Mouse (Mus musculus) thymus, postnatal 10 days (tissue): ENCODE data around the gene Shbg.
A peak's percentile ranks its signal among the peaks of the same experiment; 100 is the strongest.

Experiments
- DNase-seq, 2 experiments: peaks; one replicate each; pipeline ENCODE4 v3.0.0; 2021; ENCODE audit warnings: low spot score in 2 of 2

Gene Shbg

DNA sequence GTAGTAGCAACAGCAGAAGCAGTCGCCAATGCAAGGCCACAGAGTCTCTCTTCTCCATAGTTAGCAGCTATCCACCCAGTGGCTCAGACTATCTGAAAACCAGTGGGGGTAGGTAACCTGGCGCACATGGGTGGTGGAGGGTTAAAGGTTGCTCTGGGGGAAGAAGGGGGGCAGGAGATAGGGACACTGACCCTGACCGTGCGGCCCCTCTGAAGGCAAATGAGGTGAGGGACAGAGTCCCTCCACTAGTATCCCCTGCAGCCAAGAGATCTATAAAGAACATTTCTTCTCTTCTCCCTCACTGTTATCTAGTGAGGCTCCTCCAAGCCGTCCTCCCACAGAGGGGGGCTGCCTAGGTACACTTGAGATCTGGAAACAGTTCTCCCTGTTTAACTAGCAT, at the start of gene Shbg:
TSS of gene Shbg (minus strand) at position 101 of the 400 bp plus-strand sequence.
- no peak for DNase-seq

GRCm38 (mm10) chr11:69666665-69667005, 48.9 kb upstream of the Shbg start:
- DNase-seq, result no peak

GRCm38 (mm10) chr11:69665961-69666664, 48.4 kb upstream of the Shbg start, which contains the start of gene Cd68:
Gene Cd68, minus strand, starts transcription at chr11:69666153.
- no peak for DNase-seq

- no peak for DNase-seq
Measured at GRCm38 (mm10) chr11:69665457-69665960, 47.8 kb upstream of the Shbg start.

DNA sequence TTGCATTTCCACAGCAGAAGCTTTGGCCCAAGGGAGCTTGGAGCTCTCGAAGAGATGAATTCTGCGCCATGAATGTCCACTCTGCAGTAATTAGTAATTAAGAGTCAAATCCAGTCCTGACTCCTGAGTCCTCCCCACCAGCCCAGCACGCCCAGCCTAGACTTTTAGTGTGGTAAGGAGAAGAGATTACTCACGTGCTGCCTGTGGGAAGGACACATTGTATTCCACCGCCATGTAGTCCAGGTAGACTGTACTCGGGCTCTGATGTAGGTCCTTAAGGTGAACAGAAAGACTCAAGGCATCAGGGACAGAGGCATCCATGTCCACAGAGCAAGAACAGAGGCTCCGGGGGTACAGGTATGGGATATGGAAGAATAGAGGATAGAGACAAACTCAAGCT, 47.1 kb upstream of the Shbg start:
- no peak for DNase-seq

GRCm38 (mm10) chr11:69663795-69664194, 46.1 kb upstream of the Shbg start:
- no peak for DNase-seq

GRCm38 (mm10) chr11:69662967-69663671, 45.4 kb upstream of the Shbg start:
- DNase-seq, result peak in 1 of 2 experiments; percentile 15

DNA sequence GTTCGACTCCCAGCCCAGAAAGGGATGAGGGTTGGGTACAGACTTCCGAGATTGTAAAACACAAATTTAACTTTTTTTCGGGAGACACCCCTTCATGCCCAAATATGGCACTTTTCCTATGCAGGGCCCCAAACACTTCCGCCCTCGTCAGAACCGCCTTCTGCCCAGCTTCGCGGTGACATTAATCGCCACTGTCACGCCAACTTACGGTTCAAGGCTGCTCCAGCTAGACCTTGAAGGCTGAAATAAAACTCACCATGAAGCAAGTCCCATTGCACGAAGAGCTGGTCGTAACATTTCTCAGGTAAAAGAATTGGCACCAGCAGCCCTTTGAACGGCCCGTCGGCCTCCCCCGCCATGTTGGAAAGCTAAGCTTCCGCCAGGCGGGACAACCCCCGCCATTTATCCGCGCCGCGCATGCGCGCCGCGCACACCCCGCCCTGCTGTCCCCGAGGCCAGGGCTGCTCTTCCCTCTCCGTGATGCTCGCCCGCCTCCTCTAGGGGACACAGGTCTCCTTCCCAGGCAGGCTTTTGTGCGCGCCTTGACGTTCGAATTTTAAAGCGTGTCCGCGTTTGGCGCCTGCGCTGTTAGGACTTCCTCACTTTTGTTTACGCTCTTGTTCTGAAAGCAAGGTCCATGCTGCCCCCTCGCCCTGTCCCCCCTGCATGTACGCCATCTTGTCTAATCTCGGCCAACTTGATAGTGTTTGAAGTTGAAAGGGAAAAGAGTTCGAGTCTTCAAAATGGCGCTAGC, 44.7 kb upstream of the Shbg start, which contains the start of gene Mpdu1:
TSS of gene Mpdu1 (minus strand) at position 430 of the 754 bp plus-strand sequence.
- peak; percentile 91 to 93 for DNase-seq

DNA sequence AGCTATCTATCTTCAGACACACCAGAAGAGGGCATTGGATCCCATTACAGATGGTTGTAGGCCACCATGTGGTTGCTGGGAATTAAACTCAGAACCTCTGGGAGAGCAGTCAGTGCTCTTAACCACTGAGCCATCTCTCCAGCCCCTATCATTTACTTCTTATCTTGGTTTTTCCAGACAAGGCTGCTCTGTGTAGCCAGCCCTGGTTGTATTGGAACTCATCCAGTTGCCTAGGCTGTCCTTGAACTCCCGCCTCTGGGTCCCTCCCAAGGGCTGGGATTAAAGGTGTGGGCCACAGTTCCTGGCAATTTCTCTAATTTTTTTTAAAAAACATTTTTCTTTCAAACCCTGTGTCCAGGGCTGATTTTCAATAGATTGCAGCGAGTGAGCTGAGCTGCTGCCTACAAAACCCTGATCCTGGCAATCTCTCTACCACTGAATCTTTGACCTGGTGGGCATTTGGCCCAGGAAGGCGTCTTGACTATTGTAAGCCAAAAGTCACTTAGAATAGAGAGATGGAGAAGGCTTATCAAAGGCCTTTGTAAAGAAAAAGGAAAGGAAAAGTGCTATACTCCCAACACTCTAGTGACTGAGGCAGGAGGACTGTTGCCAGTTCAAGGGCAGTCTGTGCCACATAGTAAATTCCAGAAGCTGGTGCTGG, 43.6 kb upstream of the Shbg start:
- DNase-seq, result no peak

- DNase-seq, result no peak
Measured at GRCm38 (mm10) chr11:69657462-69657881, 39.8 kb upstream of the Shbg start.

DNA sequence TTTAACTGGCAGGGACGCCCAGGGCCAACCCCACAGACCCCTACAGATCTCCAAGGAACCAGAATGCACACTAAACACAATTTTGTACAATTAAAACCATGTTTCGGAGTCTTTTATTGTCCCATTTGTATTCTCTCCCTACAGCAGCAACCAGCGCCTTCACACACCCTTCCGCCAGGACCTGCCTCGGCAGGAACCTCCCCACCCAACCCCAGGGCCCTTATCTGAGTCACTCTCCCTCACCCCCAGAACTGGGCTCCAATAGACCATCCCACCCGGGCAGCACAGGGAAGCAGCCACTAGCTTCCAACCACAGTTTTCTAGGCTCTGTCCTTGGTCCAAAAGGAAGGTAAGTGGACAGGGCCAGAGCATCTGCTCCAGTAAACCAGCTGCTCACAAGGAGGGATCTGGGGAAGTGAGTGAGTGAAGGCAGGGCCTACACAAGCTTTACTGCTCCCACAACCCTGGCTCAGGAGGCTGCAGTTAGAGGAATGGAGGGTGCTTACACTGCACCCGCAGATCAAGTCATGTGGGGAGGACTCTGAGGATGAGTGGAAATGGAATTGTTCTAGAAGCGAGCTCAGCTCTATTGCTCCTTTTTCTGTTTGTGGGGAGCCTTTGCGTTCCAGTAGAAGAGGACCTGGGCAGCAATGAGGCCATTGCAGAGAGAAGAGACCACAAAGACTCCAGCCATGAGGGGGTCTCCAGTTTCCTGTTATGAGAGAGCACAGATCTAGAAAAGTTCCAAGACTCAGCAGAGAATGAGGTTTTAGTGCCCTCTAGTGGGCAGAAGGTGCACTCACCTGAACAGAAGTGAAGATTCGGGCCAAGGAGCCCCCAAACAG, 39.1 kb upstream of the Shbg start:
- peak; percentile 40 to 73 for DNase-seq

GRCm38 (mm10) chr11:69656065-69656455, 38.4 kb upstream of the Shbg start:
- no peak for DNase-seq

- DNase-seq, result no peak
Measured at GRCm38 (mm10) chr11:69655264-69656064, 37.8 kb upstream of the Shbg start, which contains the start of gene Sox15. Gene Sox15, plus strand, starts transcription at chr11:69655314.

DNA sequence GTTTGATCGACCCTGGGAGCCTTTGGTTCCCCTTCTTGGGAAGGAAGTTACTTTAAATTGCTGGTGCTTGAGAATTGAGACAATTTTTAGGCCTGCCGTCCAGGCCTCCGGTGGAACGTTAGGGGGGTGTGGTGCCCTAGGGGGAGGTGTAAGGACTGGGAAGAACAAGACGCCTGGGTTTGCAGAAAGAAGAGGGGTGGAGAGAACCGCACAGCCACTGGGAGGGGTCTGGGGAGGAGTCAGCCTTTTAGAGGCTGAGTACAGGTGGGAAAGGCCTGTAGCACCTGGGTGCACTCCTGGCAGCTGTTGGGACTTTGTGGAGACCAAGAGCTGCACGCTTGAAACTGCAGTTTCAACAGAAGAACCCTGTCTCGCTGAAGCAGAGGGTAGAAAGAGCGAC, 37.1 kb upstream of the Shbg start:
- DNase-seq, result no peak

- DNase-seq, result no peak
Measured at GRCm38 (mm10) chr11:69653399-69653798, 35.7 kb upstream of the Shbg start.

DNA sequence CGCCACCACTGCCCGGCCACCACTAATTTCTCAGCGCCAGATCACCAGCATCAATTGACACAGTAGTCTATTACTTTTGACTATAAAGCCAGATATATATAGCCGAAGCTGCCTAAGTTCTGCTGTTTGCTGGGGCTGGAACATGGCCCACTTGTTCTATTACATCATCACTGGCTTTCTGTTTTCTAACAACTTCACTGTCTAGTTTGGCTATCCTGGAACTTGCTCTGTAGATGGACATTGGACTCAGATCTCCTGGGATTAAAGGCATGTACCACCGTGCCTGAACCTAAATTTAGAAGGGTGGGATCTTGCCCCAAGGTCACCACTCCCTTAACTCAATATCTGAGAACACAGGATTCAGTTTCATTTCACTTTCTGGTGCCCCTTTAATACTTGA, 28.2 kb upstream of the Shbg start:
- DNase-seq, result no peak

DNA sequence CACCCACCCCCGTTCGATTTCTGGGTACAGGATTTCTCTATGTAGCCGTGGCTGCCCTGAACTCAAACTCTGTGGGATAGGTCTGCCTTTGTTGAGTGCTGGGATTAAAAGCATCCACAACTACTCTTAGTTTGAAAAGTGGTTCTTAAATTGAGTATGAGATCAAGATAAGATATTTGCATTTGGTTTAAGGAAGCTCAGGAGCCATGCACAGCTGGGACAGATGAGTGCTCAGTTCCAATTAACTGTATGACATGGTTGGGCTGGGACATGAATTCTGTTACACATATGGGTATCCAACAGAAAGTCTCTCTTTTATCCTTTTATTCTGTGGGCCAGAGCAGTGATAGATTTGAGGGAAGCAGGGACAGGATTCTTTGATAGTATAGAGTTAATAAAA, 17.8 kb upstream of the Shbg start:
- no peak for DNase-seq

DNA sequence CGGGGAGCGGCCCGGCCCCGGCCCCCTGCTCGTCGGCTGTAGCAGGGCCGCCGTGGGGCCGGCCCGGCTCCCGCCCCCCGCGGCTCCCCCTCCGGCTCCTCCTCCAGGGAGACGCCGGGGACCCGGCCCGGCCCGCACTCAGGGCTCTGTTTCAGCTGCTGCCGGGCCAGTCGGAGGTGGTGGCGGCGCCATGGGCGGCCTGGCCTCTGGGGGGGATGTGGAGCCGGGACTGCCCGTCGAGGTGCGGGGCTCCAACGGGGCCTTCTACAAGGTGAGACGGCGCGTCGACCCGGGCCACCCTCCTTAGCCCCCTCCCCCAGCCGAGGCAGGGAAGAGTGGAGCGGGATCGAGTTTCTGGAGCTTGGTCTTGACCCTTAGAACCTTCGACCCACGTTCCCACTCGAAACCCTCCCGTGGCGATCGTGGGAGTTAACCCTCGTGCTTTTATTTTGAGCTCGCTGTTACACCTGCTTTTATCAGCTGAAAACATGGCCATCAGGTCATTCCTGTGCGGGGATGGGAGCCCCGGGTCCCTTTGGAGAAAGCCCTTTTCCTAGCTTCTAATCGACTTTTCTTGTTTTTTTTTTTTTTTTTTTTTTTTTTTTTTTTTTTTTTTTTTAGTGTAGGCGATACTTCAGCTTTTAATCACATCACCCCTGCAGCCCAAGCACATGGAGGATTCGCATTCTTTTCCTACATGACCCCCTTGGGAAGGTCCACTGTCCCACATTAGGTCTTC, 15.6 kb upstream of the Shbg start:
- DNase-seq, result no peak
